Mouse (Mus musculus): ENCODE measurements around the gene Frmd4b.

DNA sequence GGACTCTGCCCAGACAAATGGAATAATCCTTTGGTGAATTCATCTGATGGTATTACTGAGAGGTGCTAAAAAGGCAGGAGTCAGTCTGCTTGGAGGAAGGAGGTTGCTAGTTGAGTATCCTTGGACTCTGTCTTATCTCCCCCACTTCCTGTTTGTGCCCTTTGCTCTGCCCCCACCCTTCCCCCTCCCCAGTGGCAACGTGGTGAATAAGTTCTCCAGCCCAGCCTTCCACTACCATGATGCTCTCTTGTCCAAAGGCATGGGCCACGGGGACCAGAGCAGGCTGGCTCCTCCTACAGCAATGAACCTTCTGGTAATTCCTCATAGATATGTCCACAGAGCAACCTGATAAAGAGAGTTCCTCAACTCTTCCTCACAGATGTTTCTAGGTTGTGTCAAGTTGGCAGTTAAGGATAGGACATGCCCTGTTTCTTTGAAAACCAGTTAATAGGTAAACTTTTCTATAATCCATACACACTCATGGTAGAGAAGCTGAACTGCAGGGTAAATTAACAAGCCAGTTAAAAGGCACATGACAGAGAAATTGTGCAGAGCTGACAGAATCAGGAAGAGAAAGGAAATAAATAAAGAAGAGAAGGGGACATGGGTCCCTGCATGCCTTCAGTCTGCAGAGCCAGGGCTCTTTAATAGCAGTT lies 187.5 kb downstream of the Frmd4b start:
- TF ChIP-seq POLR2AphosphoS5 (IDR thresholded peaks at IDR 0.05; ENCODE audit: insufficient replicate concordance, low read depth, low read length) (no peak), CTCF (IDR thresholded peaks at IDR 0.05; ENCODE audit: low read depth, low read length) (no peak)
